26 mouse cellular contexts compared by ENCODE assay signal in genomic region chr5:125836761-125837160, GRCm38 (mm10).
"Had no signal": no experiment of that assay in that cellular context is flagged by ENCODE, and none has a peak within 500 bp of the region (broad histone marks: within the 10 kb centered on the region; RNA-seq: fewer than 3 reads in every experiment).

No protein-coding gene starts in this region.

- H3K4me3 ChIP-seq: gastrocnemius, adult 2 months; heart, adult 2 months; heart, embryonic 10.5 days; heart, embryonic 12.5 days; hindbrain, embryonic 10.5 days; hindbrain, embryonic 12.5 days; intestine, embryonic 15.5 days; layer of hippocampus, adult 2 months; limb, embryonic 10.5 days; limb, embryonic 12.5 days; liver, embryonic 13.5 days; liver, embryonic 15.5 days had no signal

- H3K27ac ChIP-seq: gastrocnemius, adult 2 months; heart, adult 2 months; heart, embryonic 10.5 days; hindbrain, embryonic 10.5 days; hindbrain, embryonic 12.5 days; hindbrain, embryonic 14.5 days; intestine, embryonic 15.5 days; layer of hippocampus, adult 2 months; limb, embryonic 10.5 days; limb, embryonic 12.5 days; liver, embryonic 13.5 days; liver, embryonic 15.5 days had no signal

- DNase-seq: gastrocnemius, adult 2 months; gastrocnemius, postnatal 10 days; gastrocnemius, postnatal 25 days; heart, adult 2 months; heart, postnatal 10 days; heart, postnatal 4 days; kidney, adult 18-20 months; kidney, adult 8-10 months; kidney, postnatal 10 days; kidney, postnatal 25 days; kidney, postnatal 4 days; liver; liver, embryonic 13.5 days had no signal

- ATAC-seq: hindbrain, embryonic 16.5 days; inflammation-experienced regulatory T-cells, adult 6 months; intestine, embryonic 15.5 days; intestine, postnatal 0 days had no signal
